Mouse (Mus musculus) CH12.LX (cell line): ENCODE results near the gene Srrm1. TPM values are rescaled to one million over a fixed set of nuclear protein-coding genes. Genes with fewer than 3 reads are reported as not detected.

Experiments used
- DNase-seq: peaks from one replicate; pipeline ENCODE4 v3.0.0-alpha.2; 2013; ENCODE audit errors: extremely low read depth
- H3K27ac ChIP-seq: 2 replicates; pipeline ENCODE4 v1.5.1; 2012; ENCODE audit warnings: low read depth, mild to moderate bottlenecking, control low read depth, moderate library complexity; ENCODE audit not compliant: insufficient read depth
- H3K27me3 ChIP-seq: replicated peaks from 2 replicates; pipeline ENCODE3; 2012; ENCODE audit warnings: inconsistent platforms
- H3K36me3 ChIP-seq, 2 experiments: replicated peaks in 1 of 2; 2 replicates each; pipeline versions ENCODE3 to v1.6.1; 2012; ENCODE audit warnings: inconsistent platforms in 1 of 2, low read length in 1 of 2, mild to moderate bottlenecking in 1 of 2, mixed read lengths in 1 of 2, moderate library complexity in 1 of 2; ENCODE audit not compliant: control insufficient read depth in 1 of 2, insufficient read depth in 1 of 2
- H3K4me1 ChIP-seq, 2 experiments: 2 replicates each; pipeline ENCODE4 v1.6.1; 2012; ENCODE audit warnings: inconsistent platforms in 1 of 2, moderate library complexity in 1 of 2; ENCODE audit not compliant: insufficient read depth in 2 of 2, control insufficient read depth in 1 of 2
- H3K4me2 ChIP-seq: 2 replicates; pipeline ENCODE4 v1.6.1; 2012; ENCODE audit warnings: low read depth, mild to moderate bottlenecking, control low read depth; ENCODE audit not compliant: poor library complexity, insufficient read depth, severe bottlenecking
- H3K4me3 ChIP-seq, 3 experiments: fragments of 150-350 bp in 1 of 3; sonication (generic) in 1 of 3; replicated peaks in 1 of 3; 2 replicates each; pipeline versions ENCODE3 to v1.5.1; 2011 to 2012; ENCODE audit warnings: low read depth in 2 of 3, low read length in 2 of 3, mild to moderate bottlenecking in 2 of 3, moderate library complexity in 2 of 3, control low read depth in 1 of 3, improper control_type of control experiment in 1 of 3, inconsistent platforms in 1 of 3, mixed read lengths in 1 of 3; ENCODE audit not compliant: poor library complexity in 1 of 3
- H3K79me2 ChIP-seq: replicated peaks from 2 replicates; pipeline ENCODE4 v1.6.1; 2012; ENCODE audit warnings: mild to moderate bottlenecking, moderate library complexity; ENCODE audit not compliant: control insufficient read depth, poor library complexity, insufficient read depth, severe bottlenecking; ENCODE audit errors: extremely low read depth
- H3K9ac ChIP-seq: 2 replicates; pipeline ENCODE4 v1.6.1; 2012; ENCODE audit warnings: low read depth, mild to moderate bottlenecking, control low read depth, moderate library complexity; ENCODE audit not compliant: insufficient read depth
- H3K9me3 ChIP-seq: replicated peaks from 2 replicates; pipeline ENCODE3; 2012; ENCODE audit warnings: low read length, inconsistent platforms, mixed read lengths
- BHLHE40 ChIP-seq: IDR thresholded peaks from 2 replicates; pipeline ENCODE4 v1.6.1; 2011; ENCODE audit warnings: mild to moderate bottlenecking, low read depth, low read length, improper control_type of control experiment
- CHD1 ChIP-seq: IDR thresholded peaks from 2 replicates; pipeline ENCODE4 v1.6.1; 2012; ENCODE audit warnings: low read depth, low read length, improper control_type of control experiment, inconsistent platforms
- CTCF ChIP-seq, 2 experiments: IDR thresholded peaks in 1 of 2; conservative IDR thresholded peaks in 1 of 2; 2 replicates each; pipeline ENCODE4 v1.5.1; 2011 to 2012; ENCODE audit warnings: low read depth in 2 of 2, low read length in 2 of 2, improper control_type of control experiment in 1 of 2, inconsistent platforms in 1 of 2, mild to moderate bottlenecking in 1 of 2, moderate library complexity in 1 of 2
- E2F4 ChIP-seq: IDR thresholded peaks from 2 replicates; pipeline ENCODE4 v1.6.1; 2011; ENCODE audit warnings: low read depth, low read length, improper control_type of control experiment; ENCODE audit not compliant: insufficient replicate concordance
- ELF1 ChIP-seq: IDR thresholded peaks from 2 replicates; pipeline ENCODE4 v1.6.1; 2014; ENCODE audit warnings: low read depth, mild to moderate bottlenecking, inconsistent platforms, low read length, improper control_type of control experiment
- ETS1 ChIP-seq: conservative IDR thresholded peaks from 2 replicates; pipeline ENCODE4 v1.6.1; 2012; ENCODE audit warnings: low read depth, mild to moderate bottlenecking, inconsistent platforms, low read length, improper control_type of control experiment, moderate library complexity
- HCFC1 ChIP-seq: IDR thresholded peaks from 2 replicates; pipeline ENCODE4 v1.6.1; 2012; ENCODE audit warnings: low read depth, mild to moderate bottlenecking, inconsistent platforms, low read length, improper control_type of control experiment
- MAFK ChIP-seq: IDR thresholded peaks from 2 replicates; pipeline ENCODE4 v1.6.1; 2011; ENCODE audit warnings: low read length, improper control_type of control experiment; ENCODE audit not compliant: insufficient replicate concordance
- MAX ChIP-seq: IDR thresholded peaks from 2 replicates; pipeline ENCODE4 v1.6.1; 2011; ENCODE audit warnings: low read length, improper control_type of control experiment
- MXI1 ChIP-seq: IDR thresholded peaks from 2 replicates; pipeline ENCODE4 v1.6.1; 2011; ENCODE audit warnings: mild to moderate bottlenecking, low read depth, low read length, improper control_type of control experiment
- MYC ChIP-seq: IDR thresholded peaks from 2 replicates; pipeline ENCODE4 v1.6.1; 2011; ENCODE audit warnings: low read depth, mild to moderate bottlenecking, improper control_type of control experiment, low read length
- PAX5 ChIP-seq: IDR thresholded peaks from 2 replicates; pipeline ENCODE4 v1.6.1; 2012; ENCODE audit warnings: low read length, inconsistent platforms, mixed read lengths
- POLR2A ChIP-seq: IDR thresholded peaks from 2 replicates; pipeline ENCODE4 v1.6.1; 2011; ENCODE audit warnings: low read depth, mild to moderate bottlenecking, improper control_type of control experiment, low read length
- RAD21 ChIP-seq: IDR thresholded peaks from 2 replicates; pipeline ENCODE4 v1.6.1; 2011; ENCODE audit warnings: low read depth, mild to moderate bottlenecking, low read length, improper control_type of control experiment, moderate library complexity
- RCOR1 ChIP-seq: conservative IDR thresholded peaks from 2 replicates; pipeline ENCODE4 v1.6.1; 2012; ENCODE audit warnings: low read depth, mild to moderate bottlenecking, inconsistent platforms, low read length, improper control_type of control experiment
- SMC3 ChIP-seq: IDR thresholded peaks from 2 replicates; pipeline ENCODE4 v1.6.1; 2011; ENCODE audit warnings: low read depth, low read length, improper control_type of control experiment
- TBP ChIP-seq: conservative IDR thresholded peaks from 2 replicates; pipeline ENCODE4 v1.6.1; 2011; ENCODE audit warnings: low read depth, low read length, improper control_type of control experiment
- TCF12 ChIP-seq: IDR thresholded peaks from 2 replicates; pipeline ENCODE4 v1.6.1; 2014; ENCODE audit warnings: low read depth, mild to moderate bottlenecking, inconsistent platforms, low read length, improper control_type of control experiment
- USF1 ChIP-seq: IDR thresholded peaks from 2 replicates; pipeline ENCODE4 v1.6.1; 2014; ENCODE audit warnings: low read depth, mild to moderate bottlenecking, inconsistent platforms, low read length, improper control_type of control experiment
- USF2 ChIP-seq: conservative IDR thresholded peaks from 2 replicates; pipeline ENCODE4 v1.6.1; 2011; ENCODE audit warnings: low read depth, low read length, improper control_type of control experiment
- ZKSCAN1 ChIP-seq: IDR thresholded peaks from 2 replicates; pipeline ENCODE4 v1.6.1; 2012; ENCODE audit warnings: low read depth, inconsistent platforms, low read length, improper control_type of control experiment, borderline replicate concordance
- ZMIZ1 ChIP-seq: IDR thresholded peaks from 2 replicates; pipeline ENCODE4 v1.6.1; 2012; ENCODE audit warnings: low read depth, mild to moderate bottlenecking, inconsistent platforms, low read length, improper control_type of control experiment
- ZNF384 ChIP-seq: IDR thresholded peaks from 2 replicates; pipeline ENCODE4 v1.6.1; 2012; ENCODE audit warnings: low read depth, low read length, improper control_type of control experiment, inconsistent platforms
- dilution Hi-C: fragments of 300-500 bp; cut with MboI; formaldehyde crosslinking; loops from 2 replicates; pipeline ENCODE4 v1.14.3; 2020; ENCODE audit warnings: low sequenced_read_pairs; ENCODE audit not compliant: extremely low pct_unique_long_range_greater_than_20kb, extremely low pct_ligation_motif_present
- in situ Hi-C: fragments of 300-500 bp; cut with MboI; formaldehyde crosslinking; loops from 3 replicates; pipeline ENCODE4 v1.14.3; 2019; ENCODE audit warnings: low sequenced_read_pairs, low pct_ligation_motif_present, low pct_unique_long_range_greater_than_20kb, mixed read lengths
- polyA plus RNA-seq: library from polyadenylated mRNA; unstranded; fragments of >175 nt; gene quantifications from 2 replicates; pipeline ENCODE4 v1.2.1, GENCODE M21; 2012; ENCODE audit warnings: low read depth; ENCODE audit not compliant: insufficient read length
- total RNA-seq, 2 experiments: library from RNA; depleted of rRNA; stranded (reverse); fragments of 300-350 nt in 1 of 2; fragments of >200 nt in 1 of 2; gene quantifications; 2 replicates each; pipeline ENCODE4 v1.2.3; 2012 to 2014

Srrm1 gene
- total and polyA plus RNA-seq, 3 experiments = 14.2 to 180 (median 23.6) TPM

DNA sequence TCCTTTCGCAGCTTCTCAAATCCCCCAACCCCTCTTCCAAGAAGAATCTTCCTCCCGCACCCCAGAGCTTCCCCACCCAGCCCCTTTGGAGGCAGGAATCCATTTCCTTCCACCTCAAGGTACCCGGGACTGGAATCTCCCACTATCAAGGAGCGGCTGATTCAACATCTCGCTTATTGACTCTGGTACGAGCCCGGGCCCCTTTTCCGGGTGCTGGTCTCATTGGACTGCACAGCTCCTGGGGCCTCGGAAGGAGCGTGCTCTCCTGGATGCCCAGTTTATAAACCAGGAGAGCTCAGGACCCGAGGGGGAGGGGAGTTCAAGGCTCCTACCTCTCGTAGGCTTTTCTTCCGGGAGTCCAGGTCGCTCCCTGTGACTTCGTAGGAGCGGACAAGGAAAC, 44.4 kb upstream of the Srrm1 start:
- Histone ChIP-seq H3K4me2 (no peak overlapping the region), H3K9me3 (peaks cover 6% of the 10 kb centered on the region), H3K36me3 (no peaks in the 10 kb centered on the region), H3K27me3 (peaks cover 4% of the 10 kb centered on the region), H3K4me1 (no peaks in the 10 kb centered on the region), H3K4me3 (no peak overlapping the region), H3K79me2 (no peaks in the 10 kb centered on the region), H3K27ac (no peak overlapping the region), H3K9ac (no peak overlapping the region)
- DNase-seq = no peak
- in situ Hi-C loops = no loop called here
- dilution Hi-C loops = no loop called here
- TF ChIP-seq ZKSCAN1 = no peak
- no peak for TF ChIP-seq CHD1
- no peak for TF ChIP-seq ETS1
- no peak for TF ChIP-seq ELF1
- no peak for TF ChIP-seq TCF12
- TF ChIP-seq SMC3 = no peak
- no peak for TF ChIP-seq POLR2A
- no peak for TF ChIP-seq MYC
- no peak for TF ChIP-seq ZMIZ1
- no peak for TF ChIP-seq BHLHE40
- TF ChIP-seq E2F4 = no peak
- TF ChIP-seq RAD21 = no peak
- TF ChIP-seq RCOR1 = no peak

DNA sequence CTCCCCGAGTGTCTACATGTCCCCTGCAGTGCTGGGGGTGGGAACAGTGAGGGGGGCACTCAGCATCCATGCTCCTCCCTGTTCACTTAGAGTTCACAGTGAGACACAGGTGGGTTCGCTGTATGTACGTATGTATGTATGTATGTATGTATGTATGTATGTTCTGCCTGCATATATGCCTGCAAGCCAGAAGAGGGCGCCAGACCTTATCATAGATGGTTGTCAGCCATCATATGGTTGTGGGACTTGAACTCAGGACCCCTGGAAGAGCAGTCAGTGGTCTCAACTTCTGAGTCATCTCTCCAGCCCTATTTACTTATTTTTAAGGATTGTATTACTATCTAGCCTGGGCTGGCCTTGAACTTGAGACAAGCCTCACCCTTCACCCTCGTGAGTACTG, 43.2 kb upstream of the Srrm1 start:
- Histone ChIP-seq H3K36me3 (no peaks in the 10 kb centered on the region), H3K27me3 (peaks cover 4% of the 10 kb centered on the region), H3K79me2 (no peaks in the 10 kb centered on the region), H3K4me2 (no peak overlapping the region), H3K4me3 (no peak overlapping the region), H3K9ac (no peak overlapping the region), H3K27ac (no peak overlapping the region), H3K4me1 (no peaks in the 10 kb centered on the region), H3K9me3 (peaks cover 10% of the 10 kb centered on the region)
- no peak for DNase-seq
- in situ Hi-C loops = no loop called here
- no peak for TF ChIP-seq ELF1
- peak in 1 of 2 experiments; percentile 15; a peak in 1 of 4 replicates for TF ChIP-seq CTCF (conservative IDR thresholded peaks at IDR 0.05 in 1 of 2, IDR thresholded peaks at IDR 0.05 in 1 of 2; ENCODE audit: low read depth in 2 of 2, low read length in 2 of 2)
- dilution Hi-C loops = no loop called here

DNA sequence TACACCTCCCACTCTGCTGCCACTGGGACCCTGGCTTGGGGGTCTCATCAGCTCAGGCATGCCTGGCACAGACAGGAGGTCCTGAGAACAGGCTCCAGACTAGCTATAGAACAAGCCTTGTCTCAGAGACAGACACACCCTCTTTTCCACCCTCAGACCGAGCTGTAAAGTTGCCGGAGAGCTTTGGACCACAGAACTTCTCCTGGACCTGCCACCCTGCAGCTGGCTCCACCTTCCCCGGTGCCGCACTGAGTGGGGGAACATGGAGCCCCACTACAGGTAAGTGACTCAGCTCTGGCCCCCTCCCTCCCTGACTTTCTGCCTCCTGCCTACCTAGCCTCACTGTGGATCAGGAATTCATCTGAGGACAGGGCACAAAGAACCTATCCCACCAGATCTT, 42.3 kb upstream of the Srrm1 start:
- in situ Hi-C loops (no loop called here), dilution Hi-C loops (no loop called here)
- no peak overlapping the region for H3K4me2 ChIP-seq
- no peaks in the 10 kb centered on the region for H3K4me1 ChIP-seq
- H3K9ac ChIP-seq = no peak overlapping the region
- peaks cover 10% of the 10 kb centered on the region for H3K9me3 ChIP-seq
- H3K79me2 ChIP-seq = no peaks in the 10 kb centered on the region
- H3K27me3 ChIP-seq = peaks cover 4% of the 10 kb centered on the region
- TF ChIP-seq MAX (no peak), USF1 (no peak), MXI1 (no peak), ETS1 (no peak), HCFC1 (no peak), MAFK (no peak), PAX5 (no peak), TBP (no peak), TCF12 (no peak), USF2 (no peak), CHD1 (no peak), ZNF384 (no peak)
- DNase-seq = no peak
- no peaks in the 10 kb centered on the region for H3K36me3 ChIP-seq
- no peak overlapping the region for H3K27ac ChIP-seq
- H3K4me3 ChIP-seq = no peak overlapping the region
